In the genomic region with DNA sequence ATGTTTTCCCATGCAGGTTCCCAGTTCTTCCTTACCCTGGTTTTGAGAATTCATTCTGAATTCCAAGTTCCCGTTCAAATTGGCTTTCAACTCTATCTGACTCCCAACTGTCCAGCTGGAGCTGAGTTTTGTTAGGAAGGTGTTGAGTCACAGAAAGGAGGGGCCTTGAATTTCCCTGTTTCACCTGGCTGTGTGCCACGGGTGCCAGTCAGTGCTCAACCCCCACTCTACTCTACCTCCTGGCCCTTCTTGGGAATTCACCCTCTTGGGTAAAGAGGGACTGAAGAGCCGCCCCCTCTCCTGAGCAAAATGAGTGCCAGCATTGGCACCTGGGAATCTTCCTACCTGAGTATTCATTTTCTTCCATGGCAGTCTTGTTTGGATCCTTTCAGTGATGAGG, we compare ENCODE assay signal across 25 mouse cellular contexts. TPM values are rescaled to one million over a fixed set of nuclear protein-coding genes. Genes with fewer than 3 reads are reported as not detected.
"Had no signal": no experiment of that assay in that cellular context is flagged by ENCODE, and none has a peak within 500 bp of the region (broad histone marks: within the 10 kb centered on the region; RNA-seq: fewer than 3 reads in every experiment).

No protein-coding gene starts in this region.

- H3K9me3 ChIP-seq: kidney, embryonic 15.5 days; limb, embryonic 12.5 days; limb, embryonic 15.5 days; lung, embryonic 15.5 days; megakaryocyte, embryonic 14.5 days; midbrain, embryonic 10.5 days; midbrain, embryonic 13.5 days; neural tube, embryonic 13.5 days had no signal

- H3K4me3 ChIP-seq: kidney, embryonic 15.5 days; limb, embryonic 12.5 days; limb, embryonic 15.5 days; lung, embryonic 15.5 days; megakaryocyte, embryonic 14.5 days; midbrain, embryonic 10.5 days; midbrain, embryonic 13.5 days; myocyte; neural tube, embryonic 13.5 days had no signal

- ATAC-seq: liver, postnatal 0 days; midbrain, embryonic 13.5 days; midbrain, embryonic 16.5 days had no signal

- H3K27ac ChIP-seq: kidney, embryonic 15.5 days; limb, embryonic 12.5 days; limb, embryonic 15.5 days; liver, embryonic 14.5 days; lung, embryonic 15.5 days; midbrain, embryonic 10.5 days; midbrain, embryonic 13.5 days; neural tube, embryonic 13.5 days had no signal

- H3K4me2 ChIP-seq: kidney, embryonic 15.5 days; limb, embryonic 12.5 days; limb, embryonic 15.5 days; liver, embryonic 11.5 days; lung, embryonic 15.5 days; midbrain, embryonic 13.5 days; neural tube, embryonic 13.5 days had no signal

- H3K36me3 ChIP-seq: kidney, embryonic 15.5 days; limb, embryonic 12.5 days; limb, embryonic 15.5 days; lung, embryonic 15.5 days; midbrain, embryonic 10.5 days; midbrain, embryonic 13.5 days; neural tube, embryonic 13.5 days had no signal

- H3K4me1 ChIP-seq: kidney, embryonic 15.5 days; limb, embryonic 12.5 days; limb, embryonic 15.5 days; lung, embryonic 15.5 days; midbrain, embryonic 10.5 days; midbrain, embryonic 13.5 days; neural tube, embryonic 13.5 days had no signal

- H3K9ac ChIP-seq: kidney, embryonic 15.5 days; limb, embryonic 12.5 days; limb, embryonic 15.5 days; liver, embryonic 14.5 days; liver, postnatal 0 days; lung, embryonic 15.5 days; midbrain, embryonic 13.5 days; neural tube, embryonic 13.5 days had no signal

- H3K27me3 ChIP-seq: kidney, embryonic 15.5 days; limb, embryonic 12.5 days; limb, embryonic 15.5 days; lung, embryonic 15.5 days; midbrain, embryonic 13.5 days; neural tube, embryonic 13.5 days had no signal

- DNase-seq: kidney, adult 11 months; kidney, adult 8-10 months; kidney, postnatal 14 days; kidney, postnatal 4 days; left cerebral cortex, postnatal 4 days; liver, postnatal 0 days; retina, postnatal 1 day; right cerebral cortex, postnatal 25 days; thymus, adult 2 months; thymus, postnatal 14 days; thymus, postnatal 4 days had no signal

RNA-seq across cellular contexts. Expression of gene Fcer2a, which starts 3.2 kb away (rescaled TPM):
- polyA plus RNA-seq: limb, embryonic 12.5 days; lung, embryonic 15.5 days; stomach, embryonic 14.5 days had no signal

RNA-seq across cellular contexts. Expression of gene Mcemp1, which starts 25.2 kb away (rescaled TPM):
- polyA plus RNA-seq: limb, embryonic 12.5 days; midbrain, embryonic 13.5 days; myocyte had no signal

RNA-seq across cellular contexts. Expression of gene Clec4g, which starts 29.7 kb away (rescaled TPM):
- polyA plus RNA-seq: intestine, embryonic 14.5 days; limb, embryonic 12.5 days; limb, embryonic 15.5 days; midbrain, embryonic 13.5 days; midbrain, embryonic 16.5 days; myocyte; neural tube, embryonic 13.5 days; stomach, embryonic 14.5 days had no signal
